Mouse (Mus musculus) thymus, postnatal 25 days (tissue): ENCODE results near the gene Prune2.

ENCODE experiments used
- DNase-seq: peaks from one replicate; pipeline ENCODE4 v3.0.0; 2022

Gene Prune2

GRCm38 (mm10) chr19:17268669-17269068, 312.8 kb downstream of the Prune2 start:
- DNase-seq: no peak

GRCm38 (mm10) chr19:17271179-17271622, 315.3 kb downstream of the Prune2 start:
- no peak for DNase-seq

GRCm38 (mm10) chr19:17272988-17273387, 317.1 kb downstream of the Prune2 start:
- DNase-seq: no peak
